Mouse (Mus musculus) bone marrow macrophage, adult 2 months (primary cell): Measurements from ENCODE around the gene Prkcb.

Source experiments
- CTCF ChIP-seq: IDR thresholded peaks from 2 replicates; pipeline ENCODE4 v1.5.1; 2012; ENCODE audit warnings: low read depth, mild to moderate bottlenecking, low read length, moderate library complexity
- POLR2A ChIP-seq: IDR thresholded peaks from 2 replicates; pipeline ENCODE4 v1.6.1; 2012; ENCODE audit warnings: mild to moderate bottlenecking, low read depth, low read length, borderline replicate concordance

DNA sequence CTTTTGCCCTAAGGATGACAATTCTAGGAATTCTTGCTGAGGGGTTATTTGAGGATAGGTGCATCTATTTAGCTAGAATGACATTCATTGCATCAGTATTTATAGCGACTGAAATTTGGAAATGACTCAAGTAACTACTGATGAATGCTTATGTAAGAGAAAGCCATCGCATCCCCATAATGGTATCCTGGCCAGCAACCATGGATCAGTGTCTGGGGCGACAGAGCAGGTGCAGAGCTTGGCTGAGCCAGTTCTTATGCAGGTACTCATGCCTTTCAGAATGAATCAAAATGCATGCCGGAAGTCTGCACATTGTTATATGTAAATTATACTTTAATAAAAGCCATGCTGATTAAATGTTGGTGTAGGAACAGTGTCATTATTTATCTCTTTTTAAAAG, 143.8 kb downstream of the Prkcb start:
- TF ChIP-seq POLR2A (no peak), CTCF (no peak)
